Mouse (Mus musculus) skeletal muscle tissue, adult 2 months (tissue): ENCODE measurements around the gene Shc3.

Experiments
- DNase-seq: peaks from one replicate; pipeline ENCODE4 v3.0.0-alpha.2; 2012; ENCODE audit warnings: low read depth, low spot score

The Shc3 gene

DNA sequence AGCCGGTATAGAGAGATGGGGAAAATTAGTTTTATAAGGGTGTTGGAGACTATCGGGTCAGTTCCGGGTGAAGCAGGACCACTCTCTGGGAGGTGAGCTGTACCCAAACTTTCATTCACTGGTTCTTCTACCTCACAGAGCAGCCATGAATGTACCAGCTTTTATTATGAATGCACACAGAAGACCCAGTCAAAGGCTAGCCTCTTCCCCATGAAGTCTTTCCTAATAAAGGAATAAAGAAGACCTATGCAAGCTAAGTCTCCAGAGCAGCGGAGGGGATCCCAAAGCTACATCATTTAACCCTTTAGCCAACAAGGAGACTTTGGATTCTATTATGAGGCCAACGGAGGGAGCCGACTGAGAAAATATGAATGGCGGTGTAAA, 458 bp upstream of the Shc3 start:
- no peak for DNase-seq

DNA sequence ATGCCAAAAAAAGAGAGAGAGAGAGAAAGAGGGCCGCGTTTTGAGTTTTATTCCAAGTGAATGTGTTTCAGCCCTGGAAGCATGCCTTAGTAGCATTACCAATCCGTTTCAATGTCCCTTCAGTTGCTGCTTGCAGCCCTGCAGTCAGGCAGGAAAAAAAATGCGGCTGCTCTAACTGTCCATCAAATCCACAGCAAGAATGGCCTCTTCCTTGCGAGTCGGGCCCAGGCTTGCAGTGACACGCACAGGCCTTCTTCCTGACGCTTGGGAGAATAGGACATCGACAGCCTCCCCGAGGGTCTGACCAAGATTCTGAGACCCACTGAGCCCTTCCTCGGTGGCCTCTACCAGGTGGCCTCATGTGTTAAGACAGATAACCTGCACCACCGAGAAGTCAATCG, 718 bp downstream of the Shc3 start:
- DNase-seq, result no peak

- DNase-seq, result no peak
Measured at GRCm38 (mm10) chr13:51567411-51567851, 1.8 kb downstream of the Shc3 start.

GRCm38 (mm10) chr13:51567078-51567395, 2.2 kb downstream of the Shc3 start:
- DNase-seq, result no peak

DNA sequence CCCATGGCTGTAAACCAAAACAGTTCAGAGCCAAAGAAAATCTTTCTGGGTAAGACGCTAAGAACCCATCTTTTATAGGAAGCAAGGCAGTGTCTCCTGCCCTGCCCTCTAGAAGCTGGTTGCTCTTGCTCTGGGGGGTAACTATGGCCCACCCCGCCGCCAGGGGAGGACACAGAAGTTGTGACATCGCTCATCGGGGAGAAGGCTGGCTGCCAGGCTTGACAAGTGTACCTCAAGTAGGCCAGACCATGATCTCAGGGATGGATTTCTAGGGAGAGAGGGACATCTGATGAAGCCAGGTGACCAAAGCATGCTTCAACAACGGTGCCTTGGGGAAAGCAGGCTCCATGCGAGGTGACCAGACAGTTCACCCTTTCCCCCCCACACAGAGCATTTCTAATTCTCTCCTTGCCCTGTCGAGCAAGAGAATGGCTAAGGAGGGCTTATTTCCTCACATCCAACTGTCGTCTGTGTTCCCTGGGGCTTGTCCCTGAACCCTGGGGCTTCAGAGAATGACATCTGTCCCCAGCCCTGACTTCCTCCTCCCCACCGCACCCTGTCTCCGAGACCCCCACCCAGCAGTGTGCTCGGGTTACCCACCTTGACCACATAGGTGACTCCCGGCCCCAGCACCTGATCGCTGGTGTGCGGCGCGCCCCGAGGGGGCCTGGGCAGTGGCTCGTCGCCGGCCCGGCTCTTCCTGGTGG, 2.7 kb downstream of the Shc3 start:
- DNase-seq, result no peak

GRCm38 (mm10) chr13:51564741-51565140, 4.5 kb downstream of the Shc3 start:
- DNase-seq, result no peak

DNA sequence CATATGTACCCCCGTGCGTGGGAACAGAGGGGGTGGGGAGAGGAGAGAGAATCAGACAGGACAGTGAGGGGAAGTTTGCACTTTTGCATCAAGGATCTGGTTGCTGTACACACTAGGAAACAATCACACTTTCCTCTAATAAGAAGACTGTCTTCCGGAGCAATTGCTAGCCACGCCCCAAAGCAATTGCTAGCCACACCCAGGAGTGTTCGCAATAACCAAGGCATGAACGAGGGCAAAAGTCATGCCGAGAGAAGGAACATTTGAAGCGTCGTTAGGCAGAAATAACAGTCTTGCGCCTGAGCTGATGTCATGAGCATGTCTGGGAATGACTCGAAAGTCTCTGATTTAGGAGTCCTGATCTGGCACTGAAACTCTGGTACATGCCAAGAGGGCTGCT, 15.9 kb downstream of the Shc3 start:
- no peak for DNase-seq

DNA sequence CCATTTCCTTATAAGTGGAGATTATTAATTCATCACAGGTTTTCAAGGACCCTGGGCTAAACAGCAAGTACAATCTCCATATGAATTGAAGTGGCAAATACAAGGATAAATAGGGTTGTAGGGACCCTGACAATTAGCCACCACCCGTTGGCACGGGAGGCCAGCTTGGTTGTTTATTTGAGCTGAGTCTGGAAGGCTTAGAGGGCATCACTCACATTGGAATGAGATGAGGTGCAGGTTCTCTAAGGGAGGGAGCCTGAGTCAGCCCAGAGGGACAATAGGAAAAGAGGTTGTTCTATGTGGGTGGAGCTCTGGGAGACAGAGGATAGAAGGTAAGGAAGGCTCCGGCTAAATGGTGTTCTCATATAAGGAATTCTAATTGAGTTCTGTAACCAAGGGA, 17.0 kb downstream of the Shc3 start:
- DNase-seq, result no peak

GRCm38 (mm10) chr13:51551824-51552223, 17.4 kb downstream of the Shc3 start:
- DNase-seq, result no peak

DNA sequence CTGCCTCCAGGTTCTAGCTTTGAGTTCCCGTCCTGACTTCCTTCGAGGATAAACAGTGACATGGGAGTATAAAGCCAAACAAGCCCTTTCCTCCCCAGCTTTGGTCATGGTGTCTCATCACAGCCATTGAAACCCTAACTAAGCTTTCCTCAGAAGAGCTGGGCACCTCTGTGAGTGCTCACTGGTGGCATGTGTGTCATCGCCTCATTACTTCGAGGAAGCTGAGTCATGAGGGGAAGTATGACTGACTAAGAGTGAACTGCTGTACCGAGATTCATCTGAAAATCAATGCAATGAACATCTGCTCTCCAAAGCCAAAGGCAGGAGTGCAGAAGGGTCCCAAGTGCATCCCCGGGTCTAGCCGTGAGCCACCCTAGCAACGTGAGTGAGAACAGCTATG, 29.4 kb downstream of the Shc3 start:
- DNase-seq, result no peak

DNA sequence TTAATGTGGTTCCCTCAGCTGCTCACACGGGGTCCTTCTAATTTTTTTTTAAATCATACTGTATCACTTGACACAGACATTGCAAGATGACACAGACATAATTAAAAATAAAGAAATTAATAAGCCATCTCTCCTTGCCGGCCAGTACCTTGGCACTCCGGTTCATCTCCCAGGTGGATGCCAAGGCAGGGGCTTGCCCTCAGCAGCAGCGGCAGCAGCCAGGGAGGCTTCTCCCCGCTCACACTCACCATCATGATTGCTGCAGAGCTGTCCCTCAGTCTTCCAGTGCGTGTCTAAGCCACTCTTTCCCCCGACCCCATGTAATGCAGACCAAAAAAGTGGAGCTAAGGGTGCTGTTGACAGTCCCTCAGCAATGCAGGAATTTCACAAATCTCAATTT, 33.9 kb downstream of the Shc3 start:
- no peak for DNase-seq

DNA sequence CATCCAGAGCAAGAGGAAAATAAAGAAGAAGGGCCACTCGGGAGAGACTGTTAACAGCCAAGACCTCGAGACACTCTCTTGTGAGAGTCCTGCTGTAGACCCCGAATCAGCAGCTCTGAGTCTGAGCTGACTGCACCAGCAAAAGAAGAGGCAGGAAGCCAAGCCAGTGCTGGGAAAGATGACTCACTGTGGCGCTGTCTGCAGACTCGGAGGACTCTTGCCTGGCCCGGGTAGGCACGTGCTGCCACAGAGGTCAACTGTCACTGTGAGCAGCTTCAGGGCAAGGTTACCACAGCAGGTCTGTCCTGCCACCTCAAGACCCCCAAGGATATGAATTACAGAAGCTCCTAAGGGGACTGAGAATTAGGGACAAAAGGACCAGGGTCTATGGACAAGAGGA, 42.7 kb downstream of the Shc3 start:
- peak; percentile 2 for DNase-seq

- DNase-seq, result no peak
Measured at GRCm38 (mm10) chr13:51524316-51524715, 44.9 kb downstream of the Shc3 start.

- no peak for DNase-seq
Measured at GRCm38 (mm10) chr13:51523311-51523710, 45.9 kb downstream of the Shc3 start.

GRCm38 (mm10) chr13:51518880-51519279, 50.3 kb downstream of the Shc3 start:
- DNase-seq, result no peak

DNA sequence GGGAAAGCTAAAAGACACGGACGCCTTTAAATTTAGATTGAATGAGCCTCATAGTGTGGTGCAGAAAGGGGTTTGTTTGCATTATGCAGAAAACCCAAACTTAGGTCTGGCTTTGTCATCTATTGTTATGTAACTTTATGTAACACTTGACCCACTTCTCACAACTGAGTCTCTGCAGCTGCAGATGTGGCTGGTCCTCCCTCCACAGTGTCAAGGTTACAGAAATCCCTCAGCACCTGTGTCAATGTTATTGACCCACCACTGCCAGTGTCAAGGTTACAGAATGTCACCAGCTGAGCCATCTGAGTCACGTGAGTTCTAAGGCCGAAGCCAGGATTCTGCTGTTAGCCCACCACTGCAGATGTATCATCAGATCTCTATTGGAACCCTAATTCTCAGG, 51.3 kb downstream of the Shc3 start:
- DNase-seq, result no peak

- no peak for DNase-seq
Measured at GRCm38 (mm10) chr13:51508836-51509235, 60.4 kb downstream of the Shc3 start.

DNA sequence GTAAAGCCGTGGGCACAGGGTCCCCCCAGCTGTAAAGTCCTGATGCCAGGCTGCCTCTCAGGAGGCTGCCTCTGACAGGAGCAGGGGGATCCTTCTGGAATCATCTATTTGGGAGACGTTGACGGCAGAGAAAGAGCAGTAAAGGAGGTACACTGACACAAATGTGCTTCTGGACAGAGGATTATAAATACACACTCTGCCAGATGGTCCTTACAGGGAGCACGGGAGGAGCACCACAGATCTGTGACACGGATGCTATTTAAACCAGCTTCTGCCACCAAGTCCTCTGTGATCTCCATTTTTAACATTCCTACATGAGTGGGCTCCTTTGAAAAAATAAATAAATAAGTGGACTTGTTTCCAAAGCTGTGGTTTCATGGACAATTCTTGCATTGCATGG, 63.5 kb downstream of the Shc3 start:
- DNase-seq, result no peak

DNA sequence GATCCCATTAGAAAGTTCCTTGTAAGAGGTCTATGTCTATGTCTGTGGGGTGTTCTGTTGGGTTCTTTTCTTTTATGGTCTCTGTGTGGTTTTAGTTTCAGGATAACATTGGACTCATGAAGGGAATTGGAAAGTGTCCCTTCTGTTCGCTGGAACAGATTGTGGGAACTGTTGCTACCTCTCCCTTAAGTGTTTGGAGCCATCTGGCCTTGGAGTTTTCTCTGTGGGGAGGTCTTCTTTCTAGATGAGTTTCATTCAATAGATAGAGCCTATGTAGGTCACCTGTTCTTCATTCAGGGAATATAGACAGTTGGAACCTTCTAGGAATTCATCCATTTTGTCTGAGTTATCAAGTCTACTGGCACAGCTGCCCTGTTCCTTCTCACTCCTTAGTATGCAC, 69.5 kb downstream of the Shc3 start:
- no peak for DNase-seq

DNA sequence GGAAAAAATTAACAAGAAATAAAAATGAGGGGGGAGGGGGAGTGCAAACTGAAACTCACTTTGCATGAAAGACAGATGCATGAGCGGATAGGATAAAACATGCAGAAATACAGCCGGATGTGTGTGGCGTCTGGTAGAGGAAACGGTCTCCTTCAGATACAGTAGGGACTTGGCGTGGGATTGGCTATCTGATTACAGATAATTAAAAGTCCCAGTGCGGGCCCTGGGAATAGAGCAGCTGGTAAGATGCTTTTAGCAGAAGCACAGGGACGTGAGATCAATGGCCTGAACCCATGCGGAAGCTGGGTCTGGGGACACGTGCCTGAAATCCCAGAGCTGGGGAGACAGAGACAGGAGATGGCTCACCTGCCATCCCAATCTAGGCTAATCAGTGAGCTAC, 75.5 kb downstream of the Shc3 start:
- DNase-seq, result no peak

DNA sequence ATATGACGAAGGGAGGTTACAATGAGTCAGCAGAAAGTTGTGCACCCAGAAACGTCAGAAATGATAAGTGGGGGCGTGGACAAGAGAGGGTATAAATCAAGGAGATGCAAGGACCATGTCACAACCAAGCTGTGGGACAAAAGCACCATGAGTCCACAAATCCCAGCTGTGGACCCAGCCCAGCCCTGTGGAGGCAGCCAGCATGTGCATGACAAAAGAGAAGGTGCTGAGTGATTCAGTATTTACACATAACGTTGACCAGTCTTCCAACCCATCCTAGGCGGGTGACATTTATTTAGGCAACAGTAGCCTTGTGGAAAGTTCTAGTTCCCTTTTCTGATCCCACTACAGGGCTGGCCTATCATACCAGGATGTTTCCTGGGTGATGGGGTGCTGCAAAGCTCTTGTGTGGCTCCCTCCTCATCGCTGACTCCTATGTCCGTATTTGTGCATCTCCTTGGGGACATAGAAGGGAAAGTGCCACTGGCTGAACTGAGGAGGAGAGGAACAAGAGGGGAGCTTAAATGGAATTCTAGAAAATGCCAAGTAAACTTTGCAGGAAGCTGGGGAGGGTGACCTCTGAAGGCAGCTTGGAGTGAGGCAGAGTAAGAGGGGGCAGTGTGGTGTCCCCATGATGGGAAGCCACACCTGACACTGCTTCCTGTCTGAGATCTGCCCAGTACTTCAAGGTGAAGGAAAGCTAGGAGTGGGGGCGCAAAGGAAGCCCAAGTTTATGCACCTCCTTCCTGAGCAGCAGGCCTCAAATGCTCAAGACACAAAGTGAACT, 77.4 kb downstream of the Shc3 start:
- DNase-seq, result no peak

DNA sequence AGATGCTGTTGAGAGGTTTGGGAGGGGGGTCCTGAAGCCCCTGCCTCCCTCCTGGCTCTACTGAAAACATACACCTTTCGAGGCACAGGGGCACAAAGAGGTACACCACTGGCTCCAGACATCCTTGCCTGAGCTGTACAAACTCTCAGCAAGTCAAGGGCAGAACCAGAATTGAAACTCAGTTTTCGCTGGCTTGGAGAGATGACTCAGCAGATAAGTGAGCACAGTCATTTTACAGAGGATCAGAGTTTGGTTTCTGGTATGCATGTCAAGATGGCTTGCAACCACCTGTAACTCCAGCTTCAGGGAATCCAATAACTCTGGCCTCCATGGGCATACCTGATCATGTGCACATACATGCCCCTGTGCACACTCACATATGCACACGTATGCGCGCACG, 79.0 kb downstream of the Shc3 start:
- DNase-seq, result no peak

GRCm38 (mm10) chr13:51488945-51489344, 80.3 kb downstream of the Shc3 start:
- DNase-seq, result no peak

- no peak for DNase-seq
Measured at GRCm38 (mm10) chr13:51485291-51485690, 83.9 kb downstream of the Shc3 start.
